Mouse (Mus musculus) lung, postnatal 25 days (tissue): ENCODE results near the gene Enthd1.
A peak's percentile ranks its signal among the peaks of the same experiment; 100 is the strongest.

Source experiments
- DNase-seq: peaks from one replicate; pipeline ENCODE4 v3.0.0; 2022; ENCODE audit warnings: low spot score

Enthd1 gene

DNA sequence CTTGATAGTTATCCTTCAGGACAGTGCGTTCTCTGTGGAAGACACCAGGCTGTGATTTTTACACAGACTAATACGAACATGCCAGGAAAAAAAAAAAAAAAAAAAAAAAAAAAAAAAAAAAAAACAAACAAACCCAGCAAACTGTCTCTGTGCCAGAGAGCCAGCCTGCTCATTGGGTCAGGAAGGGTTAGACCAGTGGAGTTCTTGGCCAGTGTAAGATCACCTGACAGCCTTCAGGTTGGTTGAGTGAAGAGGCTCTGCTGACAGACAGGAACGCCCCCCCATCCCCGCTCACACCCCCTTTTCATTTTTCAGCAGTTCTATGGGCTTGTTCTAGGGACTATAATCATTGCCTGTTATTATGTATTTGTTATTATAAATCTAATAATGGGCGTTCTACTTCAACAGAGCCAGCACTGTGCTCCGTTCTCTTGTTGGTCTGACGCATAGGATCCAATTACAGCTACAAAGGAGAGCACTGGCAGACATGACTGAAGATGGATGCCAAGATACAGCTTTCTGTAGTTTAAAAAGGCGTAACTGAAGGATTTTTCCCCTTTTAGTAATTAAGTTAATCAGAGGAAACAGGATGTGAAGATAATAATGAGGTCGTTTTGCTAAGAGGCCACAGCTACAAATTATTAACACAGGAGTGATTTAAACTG, 81.8 kb downstream of the Enthd1 start:
- DNase-seq, result no peak

DNA sequence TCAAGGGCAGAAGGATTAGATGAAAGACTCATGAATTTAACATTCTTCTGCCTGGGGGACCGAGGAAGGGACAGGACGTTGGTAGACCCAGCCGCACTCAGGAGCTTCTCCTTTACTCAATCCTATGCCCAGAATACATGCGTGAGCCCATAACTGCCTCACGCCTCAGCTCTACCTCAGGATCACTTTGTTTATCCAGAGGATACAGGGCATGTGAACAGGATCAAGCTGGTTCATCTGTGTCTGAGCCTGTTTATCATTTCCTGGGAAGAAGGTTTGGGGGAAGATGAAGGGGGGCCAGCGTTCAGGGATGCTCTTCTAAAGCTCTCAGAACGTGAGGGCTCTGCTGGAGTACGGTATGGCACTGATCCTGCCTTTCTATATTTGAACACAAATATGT, 82.6 kb downstream of the Enthd1 start:
- no peak for DNase-seq

DNA sequence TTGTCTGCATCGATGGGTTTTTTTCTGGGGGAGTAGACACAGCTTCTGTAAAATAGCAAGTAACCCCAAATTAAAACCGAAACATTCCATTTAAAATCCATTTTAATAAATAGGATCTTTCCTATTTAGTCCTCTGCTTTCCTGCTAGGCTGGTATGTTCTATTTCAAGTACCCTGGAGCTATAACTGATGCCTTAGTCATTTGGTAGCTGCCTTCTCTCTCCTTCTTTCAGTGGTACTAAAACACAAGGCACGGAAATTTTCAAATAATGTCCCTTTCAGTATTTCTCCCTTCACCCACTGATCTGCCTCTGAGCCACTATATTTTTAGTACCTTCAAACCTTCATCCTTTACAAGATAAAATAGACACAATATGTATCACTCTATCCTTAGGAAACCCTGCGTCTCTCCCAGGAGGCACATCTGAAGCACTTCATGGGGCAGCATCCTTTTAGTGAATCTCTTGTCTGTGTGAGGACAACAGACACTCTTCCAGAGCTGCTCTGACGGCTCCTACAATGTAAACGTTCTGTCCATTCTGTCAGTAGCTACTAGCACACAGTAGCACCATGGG, 90.4 kb downstream of the Enthd1 start:
- no peak for DNase-seq

DNA sequence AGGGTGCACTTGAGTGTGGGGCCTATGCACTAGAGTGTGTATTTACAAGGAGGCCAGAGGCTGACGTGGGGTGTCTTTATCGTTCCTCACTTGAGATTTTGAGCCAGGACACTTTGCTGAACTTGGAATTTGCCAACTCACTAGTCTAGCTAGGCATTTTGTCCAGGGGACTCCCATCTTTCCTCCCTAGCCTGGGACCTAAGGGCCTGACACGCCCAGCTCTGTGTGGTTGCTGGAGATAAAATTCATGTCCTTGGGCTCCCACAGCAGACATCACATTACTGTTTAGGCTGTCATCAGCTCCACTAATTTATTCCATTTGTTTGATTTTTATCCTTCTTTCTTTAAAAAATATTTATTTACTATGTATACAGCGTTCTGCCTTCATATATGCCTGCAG, 97.1 kb downstream of the Enthd1 start:
- no peak for DNase-seq

DNA sequence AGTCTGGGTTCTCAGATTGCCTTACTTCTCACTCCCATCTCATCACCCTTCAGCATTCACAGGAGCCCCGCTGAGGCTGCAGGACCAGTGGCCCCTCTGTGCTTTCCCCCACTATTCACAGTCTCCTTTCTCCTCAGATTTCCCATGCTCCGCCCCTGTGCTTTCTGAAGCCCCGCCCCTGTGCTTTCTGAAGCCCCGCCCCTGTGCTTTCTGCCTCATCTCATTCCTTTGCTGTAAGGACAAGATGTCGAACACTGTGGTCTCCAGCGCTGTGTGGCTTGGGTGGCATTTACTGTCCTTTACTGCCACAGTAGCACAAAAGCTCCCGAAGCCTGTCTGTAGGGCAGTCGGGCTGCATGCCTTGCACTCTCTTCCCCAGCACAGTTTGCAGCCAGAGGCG, 102.8 kb downstream of the Enthd1 start:
- no peak for DNase-seq

DNA sequence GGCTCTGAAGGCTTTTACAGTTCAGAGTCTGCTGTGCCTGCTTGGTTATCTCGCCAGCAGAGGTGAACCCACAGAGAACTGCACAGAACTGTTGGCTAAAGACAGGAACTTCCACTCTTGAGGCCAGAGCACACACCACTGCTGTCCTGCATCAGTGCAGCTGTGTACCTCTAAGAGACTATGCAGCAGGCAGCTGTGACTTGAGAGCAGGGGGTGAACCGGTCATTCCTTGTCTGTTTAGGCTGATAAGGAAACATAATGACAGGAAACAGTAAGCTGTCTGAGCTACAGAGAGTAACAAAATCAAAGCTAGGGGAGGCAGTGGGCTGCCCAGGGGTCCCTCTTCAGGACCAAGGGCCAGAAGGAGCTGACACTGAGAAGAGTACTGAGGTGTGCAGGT, 103.5 kb downstream of the Enthd1 start:
- DNase-seq, result no peak

DNA sequence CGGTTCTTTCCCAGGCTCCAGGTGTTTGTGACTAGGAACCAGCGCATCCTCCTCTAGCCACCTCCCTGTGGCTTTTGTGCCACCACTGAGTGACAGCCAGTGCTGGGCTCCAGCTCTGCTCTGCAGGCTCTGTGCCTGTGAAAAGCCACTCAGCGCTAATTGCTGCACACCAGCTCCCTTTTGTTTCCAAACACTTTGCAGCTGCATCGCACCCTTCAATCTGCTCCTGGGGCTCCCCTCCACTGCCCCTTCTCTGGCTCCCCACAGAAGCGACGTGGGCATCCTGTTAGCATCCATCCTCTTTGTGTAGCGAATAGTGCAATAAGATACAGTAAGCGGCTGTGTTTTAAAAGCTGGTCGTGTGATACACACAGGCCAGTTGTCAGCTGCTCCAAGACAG, 104.9 kb downstream of the Enthd1 start:
- no peak for DNase-seq

DNA sequence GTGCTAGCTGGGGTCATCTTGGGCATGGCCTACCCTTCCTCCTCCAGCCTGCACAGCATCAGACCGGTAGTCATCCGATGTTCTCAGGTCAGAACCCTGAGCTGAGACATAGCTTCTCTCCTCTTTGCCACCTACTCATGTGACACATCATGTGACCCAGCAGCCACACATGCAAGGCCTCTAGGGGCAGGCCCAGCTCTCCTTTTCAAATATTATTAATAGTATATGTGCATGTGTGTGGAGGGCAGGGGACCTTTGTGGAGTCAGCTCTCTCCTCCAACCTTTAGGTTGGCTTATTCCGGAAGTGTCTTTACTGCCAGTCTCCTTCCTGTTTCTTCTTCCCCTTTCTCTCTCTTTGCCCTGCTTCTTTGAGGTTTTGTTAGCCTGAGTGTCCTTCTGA, 107.0 kb downstream of the Enthd1 start:
- no peak for DNase-seq

DNA sequence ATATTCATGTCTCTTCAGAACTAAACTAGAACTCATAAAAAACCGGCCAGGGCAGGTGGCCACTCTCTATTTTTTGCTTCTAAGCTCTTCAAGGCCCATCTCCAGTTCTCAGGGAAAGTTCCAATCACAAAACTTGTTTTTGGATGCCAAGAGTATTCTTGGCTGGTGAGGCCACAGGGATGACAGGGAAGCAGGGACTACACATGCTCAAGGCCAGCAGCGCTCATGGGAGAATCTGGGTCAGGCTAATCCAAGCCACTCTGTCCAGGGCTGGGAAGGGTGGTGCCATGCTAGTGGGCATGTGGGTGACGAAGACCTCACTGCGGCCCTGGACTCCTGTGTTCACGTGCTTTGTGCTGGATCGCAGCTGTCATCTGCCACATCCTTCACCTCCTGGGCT, 110.5 kb downstream of the Enthd1 start:
- DNase-seq, result no peak

DNA sequence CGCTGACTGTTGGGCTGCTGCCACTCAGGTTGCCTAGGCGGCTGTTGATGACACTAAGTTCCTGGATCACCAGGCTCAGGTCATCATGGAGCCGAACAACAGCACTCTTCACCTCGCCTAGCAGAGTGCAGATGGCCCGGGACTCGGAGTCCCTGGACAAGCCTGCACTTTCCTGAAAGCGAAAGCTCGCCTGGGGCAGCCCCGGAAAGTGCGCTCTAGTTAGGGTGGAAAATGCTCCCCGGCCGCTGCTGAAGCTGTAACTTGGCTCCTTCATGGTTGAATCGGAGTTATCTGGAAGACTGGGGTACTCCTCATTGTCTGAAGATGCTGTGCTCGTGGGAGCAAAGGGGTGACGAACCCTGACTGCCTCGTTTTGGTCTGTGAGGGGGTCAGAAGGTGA, 112.5 kb downstream of the Enthd1 start:
- DNase-seq, result no peak

DNA sequence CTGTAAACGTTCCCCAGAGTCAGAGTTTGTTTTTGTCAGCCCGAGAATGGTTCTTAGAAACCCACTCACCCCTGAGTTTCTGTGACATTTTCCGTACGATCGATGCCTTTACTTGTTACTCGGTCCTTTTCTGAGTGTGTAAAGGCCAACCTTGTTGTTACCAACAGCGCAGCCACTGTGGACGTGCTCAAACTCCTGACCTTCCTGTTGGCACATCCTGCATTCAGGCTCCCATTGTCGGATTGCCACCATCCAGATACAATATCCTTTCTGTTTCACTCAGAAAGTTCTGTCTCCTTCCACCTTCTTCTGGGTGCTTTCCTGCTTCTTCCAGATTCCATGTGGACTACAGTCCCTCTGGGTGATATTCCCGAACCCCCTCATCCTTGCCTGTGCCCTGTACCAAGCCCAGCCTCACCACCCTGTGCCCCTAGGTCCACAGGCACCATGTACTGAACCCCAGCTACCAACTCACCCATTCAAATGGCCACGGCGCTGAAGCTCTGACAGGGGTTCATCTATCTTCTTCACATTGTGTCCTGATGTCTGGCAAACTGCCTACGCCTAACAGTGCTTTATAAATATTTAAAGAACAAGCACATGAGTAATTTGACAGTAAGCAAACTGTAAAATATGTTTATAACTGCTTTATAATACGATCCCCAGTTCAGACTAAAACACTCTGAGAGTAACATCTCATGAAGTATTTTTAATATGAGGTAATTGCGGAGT, 118.8 kb downstream of the Enthd1 start:
- DNase-seq, result peak; percentile 23

DNA sequence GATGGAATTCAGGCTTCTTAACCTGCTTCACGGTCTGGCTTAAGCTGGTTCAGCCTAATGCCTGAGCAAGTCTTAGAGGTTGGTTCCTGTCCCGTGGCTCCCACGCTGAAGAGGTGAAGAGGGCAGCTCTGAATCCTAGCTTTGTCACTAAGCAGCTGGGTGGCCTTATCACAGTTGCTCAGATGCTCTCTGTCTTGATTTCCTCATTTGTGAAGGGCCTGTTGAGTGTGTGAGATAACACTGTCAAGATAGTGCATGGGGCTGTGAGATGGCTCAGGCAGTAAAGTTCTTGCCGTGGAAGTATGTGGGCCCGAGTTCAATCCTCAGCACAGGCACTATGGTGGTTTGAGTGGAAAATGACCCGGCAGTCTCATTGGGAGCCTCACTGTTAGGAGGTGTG, 124.8 kb downstream of the Enthd1 start:
- no peak for DNase-seq

DNA sequence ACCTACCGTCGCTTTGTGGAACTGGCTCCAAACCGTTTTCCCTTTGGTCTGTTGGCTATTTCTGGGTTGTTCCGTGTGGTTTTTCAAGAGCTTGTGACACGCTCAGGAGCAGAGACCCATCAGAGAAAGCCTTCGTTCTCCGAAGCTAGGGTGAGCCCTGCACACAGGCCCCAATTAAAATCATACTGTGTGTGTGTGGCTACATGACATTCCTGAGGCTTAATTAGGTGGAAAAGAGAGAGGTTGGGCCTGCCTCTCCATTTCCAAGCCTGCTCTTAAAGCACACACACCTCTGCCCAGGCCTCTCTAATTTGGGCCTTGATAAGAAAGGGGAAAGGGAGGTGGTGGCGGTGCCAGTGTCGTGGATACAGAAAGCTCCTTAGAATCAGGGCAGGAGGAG, 126.5 kb downstream of the Enthd1 start:
- DNase-seq, result no peak

DNA sequence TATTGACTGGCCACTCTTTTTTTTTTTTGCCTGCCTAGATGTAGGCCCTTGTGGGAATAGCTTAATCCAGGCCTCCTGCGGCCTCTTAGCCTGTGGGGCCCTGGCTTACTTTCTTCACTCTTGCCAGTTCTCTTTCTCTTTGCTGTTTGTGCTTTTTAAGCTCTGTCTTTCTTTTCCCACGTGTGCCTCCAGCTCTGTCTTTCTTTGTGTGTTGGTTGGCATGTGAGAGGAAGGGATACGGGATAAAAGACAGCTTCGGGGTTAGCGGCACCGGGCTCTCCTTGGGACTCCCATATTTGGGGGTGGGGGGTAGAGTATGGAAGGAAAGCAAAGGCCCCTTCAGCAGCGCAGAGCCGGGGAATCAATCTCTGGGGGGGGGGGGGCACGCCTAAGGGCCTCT, 127.0 kb downstream of the Enthd1 start:
- no peak for DNase-seq

DNA sequence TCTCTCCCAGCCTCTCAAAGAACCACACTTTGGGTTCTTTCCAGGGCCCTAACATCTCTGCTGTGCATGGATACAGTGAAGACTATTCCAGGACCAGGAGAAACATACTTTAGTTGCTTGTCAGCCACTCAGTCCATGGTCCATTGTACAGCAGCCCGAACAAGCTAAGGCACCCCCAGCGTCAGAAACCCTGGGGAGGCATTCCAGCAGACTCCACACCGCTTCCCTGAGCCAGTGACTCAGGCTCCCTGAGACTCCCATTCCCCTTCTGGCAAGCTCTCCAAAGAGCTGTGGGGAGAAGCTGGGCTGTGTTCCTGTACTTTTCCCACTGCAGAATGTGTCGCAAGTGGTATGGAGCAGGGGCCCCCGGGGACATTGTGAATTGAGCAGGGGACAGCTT, 128.0 kb downstream of the Enthd1 start:
- no peak for DNase-seq

DNA sequence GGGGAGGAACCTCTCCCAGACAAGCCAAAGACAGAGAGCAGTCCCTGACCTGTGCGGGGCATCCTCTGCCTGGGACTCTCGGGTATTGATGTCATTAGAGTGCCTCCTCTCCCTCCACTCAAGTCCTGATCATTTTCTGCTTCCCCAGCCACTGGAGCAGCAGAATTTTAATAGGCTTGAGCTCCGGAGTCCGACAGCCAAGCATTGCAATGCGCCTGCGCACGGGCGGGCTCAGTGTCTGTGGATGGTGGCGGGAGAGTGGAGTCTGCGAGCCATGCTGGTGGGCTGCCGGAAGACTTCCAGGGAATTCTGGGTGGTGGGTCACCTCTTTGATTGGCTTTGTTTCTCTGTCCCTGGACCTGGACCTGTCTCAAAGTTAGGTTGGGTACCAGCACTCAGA, 134.6 kb downstream of the Enthd1 start:
- no peak for DNase-seq

DNA sequence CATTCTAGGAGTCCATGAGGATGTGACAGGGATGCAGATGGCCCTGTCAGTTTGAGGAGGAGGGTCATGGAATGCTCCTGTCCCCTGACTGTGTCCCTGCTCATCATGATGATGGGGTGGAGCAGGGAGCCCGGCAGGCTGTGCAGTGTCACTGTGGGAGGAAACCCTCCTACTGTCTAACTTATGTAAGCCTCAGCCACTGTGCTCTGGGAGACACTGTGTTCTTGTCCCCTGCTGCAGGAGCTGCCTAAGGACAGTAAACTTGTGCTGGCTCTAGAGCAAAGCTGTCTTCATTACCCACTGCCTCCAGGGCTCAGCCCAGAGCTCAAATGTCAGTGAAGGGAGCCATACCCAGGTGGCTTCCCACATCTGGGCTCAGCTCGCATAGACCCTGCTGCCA, 146.8 kb downstream of the Enthd1 start:
- DNase-seq, result no peak

DNA sequence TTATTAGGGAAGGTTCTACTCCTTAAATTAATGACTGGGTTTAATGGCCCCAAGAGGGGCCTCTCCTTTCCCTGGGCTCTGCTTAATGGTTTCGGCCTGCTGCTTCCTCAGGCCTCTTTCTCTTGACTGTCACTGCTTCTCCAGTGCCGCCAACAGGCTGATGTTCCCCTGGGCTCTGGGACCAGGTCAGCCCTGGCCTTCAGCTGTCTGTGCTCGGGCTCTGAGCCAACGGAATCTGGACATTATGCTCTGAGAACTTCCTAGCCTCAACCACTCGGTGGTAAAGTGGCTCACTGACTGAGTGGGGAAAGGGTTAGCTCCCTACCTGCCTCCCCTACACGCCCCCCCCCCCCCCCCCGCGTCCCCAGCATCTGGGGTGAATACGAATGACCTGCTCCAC, 147.9 kb downstream of the Enthd1 start:
- DNase-seq, result no peak

DNA sequence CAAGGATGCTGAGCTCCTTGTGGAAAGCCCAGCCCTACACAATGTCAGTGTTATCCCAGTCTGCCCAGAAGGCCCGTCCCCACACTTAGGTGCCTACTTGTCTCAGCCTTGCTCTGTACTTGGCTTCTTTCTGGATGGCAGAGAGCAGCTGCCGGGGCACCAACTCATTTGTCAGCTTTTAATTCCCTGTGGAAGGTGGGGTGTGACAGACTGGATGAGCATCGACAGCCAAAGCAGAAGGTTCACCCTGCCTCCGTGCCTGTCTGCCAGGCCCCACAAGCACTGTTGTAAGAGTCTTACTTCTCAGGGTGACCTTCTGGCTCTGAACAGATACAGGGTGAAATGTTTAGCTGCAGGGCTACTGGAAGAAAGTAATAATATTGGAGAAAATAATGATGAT, 149.8 kb downstream of the Enthd1 start:
- DNase-seq, result no peak

DNA sequence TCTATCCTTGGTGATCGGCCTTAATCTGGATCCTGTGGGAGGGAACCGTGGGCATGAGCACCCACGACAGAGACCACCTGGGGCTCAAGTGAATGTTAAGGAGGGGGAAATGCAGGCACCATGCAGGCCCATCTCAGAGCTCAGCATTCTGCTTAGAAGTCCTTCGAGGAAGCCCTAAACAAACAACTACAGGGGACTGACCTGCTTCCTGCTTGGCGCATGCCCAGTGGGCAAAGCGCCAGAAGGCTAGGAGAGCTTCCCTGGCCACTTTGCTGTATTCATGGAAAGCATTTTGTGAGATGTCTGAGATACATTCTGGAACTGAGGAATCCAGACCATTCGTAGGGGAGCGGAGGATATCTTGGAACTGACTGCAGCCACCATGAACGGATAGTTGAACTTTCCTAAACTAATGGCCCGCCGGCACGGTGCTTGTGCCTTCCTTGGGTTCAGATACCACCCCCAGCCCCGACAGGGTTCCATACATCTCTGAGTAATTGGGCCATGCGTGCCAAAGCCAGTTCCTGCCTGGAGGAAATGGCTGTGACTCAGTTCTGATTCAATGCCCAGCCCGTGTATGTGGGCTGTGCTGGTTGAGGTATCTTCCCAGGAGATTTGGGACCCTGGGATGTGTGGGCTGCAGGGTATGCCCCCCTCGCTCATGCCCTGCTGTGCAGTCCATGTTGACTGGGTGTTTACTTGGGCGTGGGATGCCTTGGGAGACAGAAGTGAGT, 150.8 kb downstream of the Enthd1 start:
- DNase-seq, result peak; percentile 18

DNA sequence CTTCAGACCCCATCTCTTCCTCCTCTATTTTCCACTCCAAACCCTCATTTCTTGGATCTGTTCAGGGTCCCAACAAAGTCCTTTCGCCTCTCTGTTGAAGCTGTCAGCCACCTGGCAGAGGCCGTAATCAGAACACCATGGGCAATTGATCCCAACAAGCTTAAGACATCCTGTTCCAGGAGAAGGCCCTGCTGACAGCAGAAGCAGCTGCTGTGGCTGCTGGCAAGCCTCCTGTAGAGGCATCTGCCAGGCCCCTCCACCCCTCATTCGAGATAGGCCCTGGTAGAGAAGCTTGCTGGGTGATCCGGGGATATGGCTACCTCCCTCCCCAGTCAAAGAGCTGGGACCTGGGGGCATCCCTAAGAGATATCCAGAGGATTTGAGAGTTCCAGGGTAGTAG, 151.9 kb downstream of the Enthd1 start:
- DNase-seq, result no peak

DNA sequence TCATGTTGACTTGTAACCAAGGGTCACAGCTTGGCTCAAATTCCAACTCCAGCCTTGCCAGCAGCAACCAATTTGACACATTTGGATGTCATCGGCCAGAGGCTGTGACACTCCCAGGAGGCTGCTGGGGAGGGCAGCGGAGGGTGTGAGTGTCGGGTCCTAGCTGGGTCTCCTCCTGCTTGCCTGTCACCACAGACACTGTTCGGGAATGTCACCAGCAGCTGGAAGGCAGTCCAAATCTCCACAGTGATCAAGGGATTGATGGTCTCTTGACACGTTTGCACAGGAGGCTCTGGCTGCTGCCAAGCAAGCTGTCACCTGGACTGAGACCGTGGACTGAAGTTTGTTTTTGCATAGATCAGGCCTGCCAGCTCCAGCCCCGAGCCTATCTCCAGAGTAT, 154.3 kb downstream of the Enthd1 start:
- no peak for DNase-seq

DNA sequence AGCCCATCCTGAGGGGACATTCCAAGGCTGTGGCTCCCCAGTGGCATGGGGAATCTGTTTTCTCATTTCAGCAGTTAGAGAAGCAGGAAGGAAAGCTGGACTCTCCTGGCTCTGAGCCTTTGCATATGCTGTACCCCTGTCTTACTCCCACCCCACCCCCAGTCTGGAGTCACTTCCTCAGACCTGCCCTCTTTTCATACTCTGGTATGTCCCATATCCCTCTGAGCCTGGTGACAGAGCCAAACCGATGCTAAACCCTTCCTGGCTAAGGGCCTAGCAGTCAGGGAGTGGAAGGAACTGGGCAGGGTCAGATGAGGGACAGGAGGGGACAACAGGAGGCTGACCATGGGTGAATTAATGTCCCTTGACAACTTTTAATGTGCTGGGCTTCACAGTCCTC, 157.1 kb downstream of the Enthd1 start:
- DNase-seq, result peak; percentile 18
